Mouse (Mus musculus) liver, adult 2 months (tissue): ENCODE results near the gene Lst1. TPM values are rescaled to one million over a fixed set of nuclear protein-coding genes. Genes with fewer than 3 reads are reported as not detected.

Experiments
- DNase-seq: peaks from one replicate; pipeline ENCODE4 v3.0.0-alpha.2; 2011; ENCODE audit warnings: low read depth, low spot score; ENCODE audit errors: extremely low read depth
- H3K27ac ChIP-seq: fragments of 200-500 bp; replicated peaks from 2 replicates; pipeline ENCODE4 v1.5.1; 2012; ENCODE audit warnings: low read depth, mild to moderate bottlenecking, control low read depth, inconsistent platforms, low read length; ENCODE audit not compliant: insufficient read depth
- H3K27me3 ChIP-seq: fragments of 200-500 bp; 2 replicates; pipeline ENCODE4 v1.6.1; 2012; ENCODE audit warnings: mild to moderate bottlenecking, moderate library complexity, low read length, inconsistent platforms; ENCODE audit not compliant: control insufficient read depth, insufficient read depth
- H3K36me3 ChIP-seq: fragments of 200-500 bp; 2 replicates; pipeline ENCODE4 v1.6.1; 2012; ENCODE audit warnings: low read length, inconsistent platforms; ENCODE audit not compliant: control insufficient read depth, insufficient read depth
- H3K4me1 ChIP-seq: fragments of 200-500 bp; 2 replicates; pipeline ENCODE4 v1.6.1; 2011; ENCODE audit warnings: low read length; ENCODE audit not compliant: control insufficient read depth, insufficient read depth
- H3K4me3 ChIP-seq: fragments of 200-500 bp; 2 replicates; pipeline ENCODE4 v1.5.1; 2011; ENCODE audit warnings: low read depth, mild to moderate bottlenecking, control low read depth, low read length, moderate library complexity; ENCODE audit not compliant: insufficient read depth
- H3K79me2 ChIP-seq: fragments of 200-500 bp; 2 replicates; pipeline ENCODE4 v1.6.1; 2012; ENCODE audit warnings: inconsistent platforms, mild to moderate bottlenecking, low read length, moderate library complexity; ENCODE audit not compliant: control insufficient read depth, insufficient read depth
- H3K9ac ChIP-seq: fragments of 200-500 bp; 2 replicates; pipeline ENCODE4 v1.6.1; 2012; ENCODE audit warnings: low read depth, mild to moderate bottlenecking, control low read depth, inconsistent platforms, low read length
- CTCF ChIP-seq: fragments of 200-500 bp; IDR thresholded peaks from 2 replicates; pipeline ENCODE4 v1.5.1; 2011; ENCODE audit warnings: low read depth, low read length, control low read depth
- POLR2A ChIP-seq: fragments of 200-500 bp; IDR thresholded peaks from 2 replicates; pipeline ENCODE4 v1.6.1; 2011; ENCODE audit warnings: low read length, control low read depth; ENCODE audit not compliant: insufficient read depth; ENCODE audit errors: extremely low read depth
- WGBS: fragments of 180-500 bp; shearing (Covaris S2); methylation state at CpG from one replicate; pipeline ENCODE4 v1.1.7; 2018; 5-methylcytosine and 5-hydroxymethylcytosine counted together
- polyA plus RNA-seq: library from polyadenylated mRNA; depleted of rRNA; stranded (reverse); fragments of >200 nt; gene quantifications from 2 replicates; pipeline ENCODE4 v1.2.3, GENCODE M21; 2012
- total RNA-seq: library from RNA; depleted of rRNA; stranded (reverse); fragments of >200 nt; gene quantifications from 2 replicates; pipeline ENCODE4 v1.2.3, GENCODE M21; 2014

Gene Lst1
- total and polyA plus RNA-seq, 2 experiments, result 10.2 to 11.8 TPM

DNA sequence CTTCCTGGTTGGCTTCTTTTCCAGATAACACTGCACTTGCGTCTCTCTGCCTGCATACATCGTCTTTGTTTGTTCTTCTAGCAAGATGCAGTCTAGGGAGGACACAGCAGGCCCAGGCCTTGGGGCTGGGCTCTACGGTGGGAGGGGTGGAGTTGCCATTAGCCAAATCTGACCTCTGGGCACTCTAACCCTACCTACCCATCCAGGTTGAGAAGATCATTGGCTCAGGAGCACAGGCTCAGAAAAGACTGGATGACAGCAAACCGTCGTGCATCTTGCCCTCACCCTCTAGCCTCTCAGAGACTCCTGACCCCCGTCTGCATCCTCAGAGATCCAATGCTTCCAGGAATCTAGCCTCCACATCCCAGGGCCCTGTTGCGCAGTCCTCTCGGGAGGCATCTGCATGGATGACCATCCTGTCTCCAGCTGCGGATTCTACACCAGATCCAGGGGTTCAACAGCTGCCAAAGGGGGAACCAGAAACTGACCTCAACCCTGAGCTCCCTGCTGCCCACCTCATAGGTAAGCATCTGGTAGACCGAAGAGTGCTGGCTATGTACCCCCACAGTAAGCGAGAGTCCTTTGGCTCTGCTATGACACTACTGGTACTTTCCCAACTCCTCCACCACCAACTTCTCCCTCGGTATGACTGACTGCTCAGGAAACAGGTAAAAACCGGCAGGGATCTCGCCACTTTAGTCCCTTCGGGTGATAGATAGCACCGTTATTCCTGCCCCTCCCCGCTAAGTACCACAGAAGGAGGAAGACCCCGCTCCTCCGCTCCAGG is 6.8 kb upstream of the Lst1 start:
- no peak for DNase-seq
- TF ChIP-seq CTCF, result no peak
- TF ChIP-seq POLR2A, result no peak
- no peaks in the 10 kb centered on the region for H3K36me3 ChIP-seq
- peak overlapping the region; percentile 69 for H3K4me3 ChIP-seq
- 46% methylated on average over 19 of the region's 19 CpGs for WGBS
- peaks cover 8% of the 10 kb centered on the region; the same call in 1 of the 2 replicates for H3K27me3 ChIP-seq
- no peaks in the 10 kb centered on the region for H3K79me2 ChIP-seq
- peak overlapping the region; percentile 19; the same call in 1 of the 2 replicates for H3K9ac ChIP-seq
- H3K27ac ChIP-seq, result no peak overlapping the region
- H3K4me1 ChIP-seq, result peaks cover 3% of the 10 kb centered on the region; the same call in 1 of the 2 replicates

- Histone ChIP-seq H3K4me1 (peaks cover 3% of the 10 kb centered on the region; the same call in 1 of the 2 replicates), H3K4me3 (peak within 1 kb of the TSS; percentile 25; the same call in 1 of the 2 replicates), H3K27me3 (peaks cover 8% of the 10 kb centered on the region; the same call in 1 of the 2 replicates), H3K27ac (peak within 1 kb of the TSS; percentile 28; the same call in 1 of the 2 replicates), H3K36me3 (no peaks in the 10 kb centered on the region), H3K9ac (no peak within 1 kb of the TSS), H3K79me2 (no peaks in the 10 kb centered on the region)
- TF ChIP-seq CTCF (no peak), POLR2A (no peak)
- no peak for DNase-seq
- 62% methylated on average over 28 of the region's 28 CpGs for WGBS
These were observed 5.9 kb upstream of the Lst1 start, which contains the start of gene Ltb for GRCm38 (mm10) chr17:35193881-35194843. TSS of gene Ltb (plus strand) at chr17:35194439.

DNA sequence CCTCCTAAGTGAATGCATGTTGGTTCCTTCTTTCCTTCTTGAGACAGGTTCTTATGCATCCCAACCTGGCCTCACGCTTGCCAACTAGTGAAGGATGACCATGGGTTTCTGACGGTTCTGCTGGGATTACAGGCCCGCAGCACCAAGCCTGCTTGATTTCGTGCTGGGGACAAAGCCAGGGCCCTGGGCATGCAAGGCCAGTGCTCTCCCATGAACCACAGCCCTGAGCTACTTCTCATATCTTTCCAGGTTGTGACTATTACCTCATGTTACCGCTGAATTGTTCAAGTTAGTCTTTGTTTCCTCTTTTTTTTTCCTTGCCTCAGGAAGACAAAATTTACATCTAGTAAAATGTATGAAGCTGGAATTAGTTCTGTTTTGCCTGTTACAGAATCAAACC is 4.7 kb upstream of the Lst1 start:
- WGBS, result 87% methylated on average over 5 of the region's 5 CpGs
- Histone ChIP-seq H3K27ac (no peak overlapping the region), H3K79me2 (no peaks in the 10 kb centered on the region), H3K4me1 (peaks cover 3% of the 10 kb centered on the region; the same call in 1 of the 2 replicates), H3K27me3 (peaks cover 8% of the 10 kb centered on the region; the same call in 1 of the 2 replicates), H3K9ac (no peak overlapping the region), H3K36me3 (no peaks in the 10 kb centered on the region), H3K4me3 (no peak overlapping the region)
- TF ChIP-seq CTCF, result no peak
- no peak for TF ChIP-seq POLR2A
- DNase-seq, result no peak

DNA sequence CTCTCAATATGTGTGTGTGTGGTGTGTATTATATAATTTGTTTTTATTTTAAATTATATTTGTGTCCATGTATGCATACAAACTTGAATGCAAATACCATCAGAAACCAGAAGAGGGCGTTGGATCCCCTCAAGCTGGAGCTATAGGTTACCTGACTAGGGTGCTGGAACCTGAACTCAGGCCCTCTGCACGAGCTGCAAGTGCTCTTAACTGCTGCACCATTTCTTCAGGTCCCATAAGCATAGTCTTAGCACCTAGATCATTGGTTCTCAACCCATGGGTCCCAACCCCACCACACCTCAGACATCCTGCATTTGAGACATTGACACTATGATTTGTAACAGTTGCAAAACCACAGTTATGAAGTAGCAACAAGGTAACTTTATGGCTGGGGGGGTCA is 3.5 kb upstream of the Lst1 start:
- TF ChIP-seq CTCF (no peak), POLR2A (no peak)
- DNase-seq, result no peak
- no peak overlapping the region for H3K4me3 ChIP-seq
- H3K27me3 ChIP-seq, result peaks cover 8% of the 10 kb centered on the region; the same call in 1 of the 2 replicates
- H3K36me3 ChIP-seq, result no peaks in the 10 kb centered on the region
- WGBS, result 75% methylated on average over 2 of the region's 2 CpGs
- H3K79me2 ChIP-seq, result no peaks in the 10 kb centered on the region
- no peak overlapping the region for H3K27ac ChIP-seq
- peaks cover 3% of the 10 kb centered on the region; the same call in 1 of the 2 replicates for H3K4me1 ChIP-seq
- no peak overlapping the region for H3K9ac ChIP-seq

DNA sequence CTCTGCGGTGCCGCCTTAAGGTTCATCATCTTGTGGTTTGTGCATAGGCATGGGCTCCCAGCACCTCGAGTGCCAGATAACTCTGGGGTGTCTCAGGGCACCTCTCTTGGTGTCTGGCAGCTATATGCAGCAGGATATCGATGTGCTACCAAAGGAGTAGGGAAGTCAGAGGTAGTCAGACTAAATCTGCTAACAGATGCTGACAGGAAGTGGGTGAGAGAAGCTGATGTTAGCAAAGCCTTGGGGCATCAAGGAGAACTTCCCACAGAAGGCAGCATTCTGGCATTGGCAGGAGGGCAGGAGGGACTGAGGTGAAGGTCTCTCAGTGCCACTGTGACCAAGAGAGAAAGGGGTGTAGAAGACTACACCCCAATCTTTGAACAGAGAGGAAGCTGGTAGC is 1.9 kb upstream of the Lst1 start:
- no peaks in the 10 kb centered on the region for H3K4me1 ChIP-seq
- H3K9ac ChIP-seq, result no peak overlapping the region
- no peaks in the 10 kb centered on the region for H3K79me2 ChIP-seq
- no peak overlapping the region for H3K4me3 ChIP-seq
- H3K27me3 ChIP-seq, result 0 out of 2 replicates have a peak, but pooled peaks cover 3% of the 10 kb centered on the region
- TF ChIP-seq POLR2A, result no peak
- TF ChIP-seq CTCF, result no peak
- 69% methylated on average over 4 of the region's 4 CpGs for WGBS
- no peaks in the 10 kb centered on the region for H3K36me3 ChIP-seq
- DNase-seq, result no peak
- 0 out of 2 replicates have a peak overlapping the region, but pooled peaks have one; percentile 2 for H3K27ac ChIP-seq
